Mouse (Mus musculus) stomach, postnatal 0 days (tissue): ENCODE measurements around the gene Nek4.

Experiments
- CTCF ChIP-seq: IDR thresholded peaks from 2 replicates; pipeline ENCODE4 v1.5.1; 2016; ENCODE audit warnings: antibody characterized with exemption, low read depth, mild to moderate bottlenecking, moderate library complexity
- EP300 ChIP-seq: optimal IDR thresholded peaks from 2 replicates; pipeline ENCODE3; 2016; ENCODE audit warnings: antibody characterized with exemption

- no peak for TF ChIP-seq EP300
- TF ChIP-seq CTCF, result no peak
These were observed 45.2 kb downstream of the Nek4 start for GRCm38 (mm10) chr14:30996417-30996816.
